Mouse (Mus musculus) intestine, postnatal 0 days (tissue): ENCODE data around the gene Fgf12. TPM values are rescaled to one million over a fixed set of nuclear protein-coding genes. Genes with fewer than 3 reads are reported as not detected.

Experiments
- ATAC-seq: fragments of 200-750 bp; cut with Nextera tagmentation; 2 replicates; pipeline ENCODE4 v1.8.0; 2017; ENCODE audit warnings: mild to moderate bottlenecking, moderate TSS enrichment, moderate library complexity
- H3K27ac ChIP-seq: fragments of 300-500 bp; sonication (generic); 2 replicates; pipeline ENCODE4 v1.5.1; 2014; ENCODE audit warnings: mild to moderate bottlenecking, low read depth, low read length, moderate library complexity
- H3K27me3 ChIP-seq: fragments of 300-500 bp; sonication (generic); replicated peaks from 2 replicates; pipeline ENCODE4 v1.6.1; 2014; ENCODE audit warnings: low read length, mixed read lengths; ENCODE audit not compliant: control insufficient read depth, insufficient read depth
- H3K36me3 ChIP-seq: fragments of 300-500 bp; sonication (generic); 2 replicates; pipeline ENCODE4 v1.6.1; 2014; ENCODE audit warnings: mild to moderate bottlenecking, moderate library complexity; ENCODE audit not compliant: control insufficient read depth, insufficient read depth
- H3K4me1 ChIP-seq: fragments of 300-500 bp; sonication (generic); replicated peaks from 2 replicates; pipeline ENCODE4 v1.6.1; 2014; ENCODE audit warnings: antibody characterized with exemption, low read length, mixed read lengths; ENCODE audit not compliant: control insufficient read depth, insufficient read depth
- H3K4me2 ChIP-seq: fragments of 300-500 bp; sonication (generic); replicated peaks from 2 replicates; pipeline ENCODE4 v1.6.1; 2014; ENCODE audit warnings: low read depth, mild to moderate bottlenecking, moderate library complexity
- H3K4me3 ChIP-seq: fragments of 300-500 bp; sonication (generic); 2 replicates; pipeline ENCODE4 v1.5.1; 2014; ENCODE audit warnings: low read depth, low read length
- H3K9ac ChIP-seq: fragments of 300-500 bp; sonication (generic); 2 replicates; pipeline ENCODE4 v1.6.1; 2014; ENCODE audit warnings: mild to moderate bottlenecking, low read depth, low read length
- H3K9me3 ChIP-seq: fragments of 300-500 bp; sonication (generic); 2 replicates; pipeline ENCODE4 v1.6.1; 2016; ENCODE audit warnings: mixed run types; ENCODE audit not compliant: control insufficient read depth
- CTCF ChIP-seq: sonication (generic); IDR thresholded peaks from 2 replicates; pipeline ENCODE4 v1.5.1; 2016; ENCODE audit warnings: low read depth, mild to moderate bottlenecking, control low read depth, antibody characterized with exemption, moderate library complexity
- WGBS: fragments of 180-500 bp; shearing (Covaris S2); extraction: QIAGEN DNeasy Blood & Tissue Kit; methylation state at CpG from one replicate; pipeline ENCODE4 v1.1.7; 2014; 5-methylcytosine and 5-hydroxymethylcytosine counted together
- polyA plus RNA-seq: library from polyadenylated mRNA; unstranded; fragments of >200 nt; fragmentation: Nextera tagmentation; extraction: Ambion mirVana; gene quantifications from 2 replicates; pipeline ENCODE4 v1.2.1, GENCODE M21; 2015

Gene Fgf12
- polyA plus RNA-seq, 1 experiment from 2014 or later, result 0.42 TPM

DNA sequence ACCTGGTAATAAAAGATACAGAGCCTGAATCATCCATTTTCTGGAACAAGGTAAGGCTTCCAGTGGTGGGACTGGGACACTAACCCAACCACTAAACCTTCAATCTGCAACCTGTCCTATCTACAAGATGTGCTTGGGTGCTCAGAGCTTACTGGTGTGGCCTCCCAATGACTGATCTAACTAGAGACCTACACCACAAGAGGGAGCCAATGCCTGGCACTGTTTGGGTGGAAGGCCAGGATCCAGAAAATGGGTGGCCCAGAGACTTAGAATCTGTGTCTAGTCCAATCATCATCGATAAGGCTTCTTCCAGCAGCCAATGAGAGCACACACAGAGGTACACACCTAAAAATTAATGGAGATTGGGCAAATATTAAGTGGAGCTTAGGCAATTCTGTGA, 414.9 kb downstream of the Fgf12 start:
- Histone ChIP-seq H3K36me3 (no peaks in the 10 kb centered on the region), H3K27ac (no peak overlapping the region), H3K9me3 (no peaks in the 10 kb centered on the region), H3K27me3 (no peaks in the 10 kb centered on the region), H3K4me1 (no peaks in the 10 kb centered on the region), H3K9ac (no peak overlapping the region), H3K4me3 (no peak overlapping the region), H3K4me2 (no peak overlapping the region)
- no peak for ATAC-seq
- WGBS, result 90% methylated on average over 1 of the region's 1 CpGs
- TF ChIP-seq CTCF, result peak; percentile 39

DNA sequence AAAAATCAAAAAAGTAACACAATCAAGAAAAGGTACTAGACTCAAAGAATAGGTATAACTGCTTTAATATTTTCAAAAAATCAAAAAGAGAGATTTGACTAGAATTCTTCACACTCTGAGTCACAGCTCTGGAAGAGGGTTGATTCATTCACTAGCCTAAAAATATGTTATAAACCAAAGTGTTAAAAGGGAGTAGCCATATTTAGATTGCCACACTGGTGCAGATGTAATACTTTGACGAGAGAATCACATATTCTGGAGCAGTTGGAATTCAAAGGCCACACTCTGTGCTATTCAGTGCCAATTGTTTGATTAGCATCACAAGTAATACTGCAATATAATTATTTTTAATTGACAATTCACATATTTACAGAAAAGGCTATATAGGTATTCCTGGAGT, 416.2 kb downstream of the Fgf12 start:
- Histone ChIP-seq H3K9me3 (no peaks in the 10 kb centered on the region), H3K36me3 (no peaks in the 10 kb centered on the region), H3K27me3 (no peaks in the 10 kb centered on the region), H3K4me1 (no peaks in the 10 kb centered on the region), H3K9ac (no peak overlapping the region), H3K4me2 (no peak overlapping the region), H3K4me3 (no peak overlapping the region), H3K27ac (no peak overlapping the region)
- no peak for TF ChIP-seq CTCF
- no peak for ATAC-seq
- WGBS, result 69% methylated on average over 1 of the region's 1 CpGs

DNA sequence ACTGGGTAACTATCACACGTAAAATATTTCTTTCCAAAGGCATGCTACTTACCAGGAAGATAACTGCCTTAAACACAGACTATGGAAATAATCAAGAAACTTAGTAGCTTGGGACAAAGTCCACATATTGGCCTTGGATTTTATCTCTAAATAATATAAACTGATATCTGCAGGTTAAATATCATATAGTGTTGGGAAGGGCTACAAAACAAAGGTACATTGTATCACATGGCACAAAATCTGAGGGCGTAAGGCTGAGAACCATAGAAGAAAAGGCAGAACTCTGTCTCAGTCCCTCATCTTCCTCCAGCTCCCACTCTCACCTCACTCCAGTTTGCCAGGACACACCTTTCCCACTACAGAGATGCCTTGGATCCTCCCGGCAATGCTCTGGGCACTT, 417.8 kb downstream of the Fgf12 start:
- peak; percentile 49; the same call in 1 of the 2 replicates for ATAC-seq
- Histone ChIP-seq H3K4me3 (no peak overlapping the region), H3K4me1 (no peaks in the 10 kb centered on the region), H3K27me3 (no peaks in the 10 kb centered on the region), H3K36me3 (no peaks in the 10 kb centered on the region), H3K9me3 (no peaks in the 10 kb centered on the region), H3K27ac (no peak overlapping the region), H3K9ac (no peak overlapping the region), H3K4me2 (no peak overlapping the region)
- TF ChIP-seq CTCF, result no peak
- WGBS, result 44% methylated on average over 3 of the region's 3 CpGs

DNA sequence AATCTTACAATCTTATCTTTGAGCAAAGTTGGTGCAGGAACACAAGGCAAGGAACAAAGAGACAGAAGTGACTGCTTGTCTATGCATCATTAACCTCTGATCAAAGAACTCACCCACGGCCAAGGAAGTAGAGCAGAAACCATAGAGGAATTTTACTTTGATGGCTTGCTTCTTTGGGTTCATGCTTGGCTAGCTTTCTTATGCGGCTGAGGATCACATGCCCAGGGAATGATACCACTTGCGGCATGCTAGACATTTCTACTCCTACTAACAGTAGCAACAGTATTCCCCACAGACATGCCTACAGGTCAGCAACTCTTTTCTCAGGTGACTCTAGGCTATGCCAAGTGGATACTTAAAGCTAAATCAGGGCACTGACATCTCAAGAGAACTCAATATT, 429.3 kb downstream of the Fgf12 start:
- no peak for TF ChIP-seq CTCF
- Histone ChIP-seq H3K4me3 (no peak overlapping the region), H3K27me3 (no peaks in the 10 kb centered on the region), H3K36me3 (no peaks in the 10 kb centered on the region), H3K4me2 (no peak overlapping the region), H3K9me3 (no peaks in the 10 kb centered on the region), H3K27ac (no peak overlapping the region), H3K4me1 (no peaks in the 10 kb centered on the region), H3K9ac (no peak overlapping the region)
- ATAC-seq, result no peak
- WGBS, result 82% methylated on average over 3 of the region's 3 CpGs

DNA sequence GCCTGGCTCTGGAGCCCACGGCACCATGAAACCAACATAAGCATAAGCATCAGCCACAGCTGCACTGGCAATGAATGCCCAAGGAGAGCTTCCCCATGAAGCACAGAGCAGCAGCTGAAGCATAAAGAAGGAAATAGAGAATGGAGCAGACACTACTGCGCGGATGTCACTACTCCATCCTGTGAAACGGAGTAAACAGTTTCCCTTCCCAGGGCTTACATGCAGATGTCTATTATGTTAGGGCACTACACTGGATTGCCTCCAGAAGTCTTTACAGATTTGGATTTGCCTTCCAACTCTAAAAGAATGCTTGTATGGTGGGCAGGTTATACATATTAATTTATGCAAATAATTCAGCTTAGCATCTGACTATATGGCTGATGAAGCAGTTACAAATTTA, 441.2 kb downstream of the Fgf12 start:
- H3K27me3 ChIP-seq, result no peaks in the 10 kb centered on the region
- no peaks in the 10 kb centered on the region for H3K9me3 ChIP-seq
- no peak overlapping the region for H3K27ac ChIP-seq
- H3K4me2 ChIP-seq, result no peak overlapping the region
- ATAC-seq, result no peak
- WGBS, result 87% methylated on average over 4 of the region's 4 CpGs
- no peaks in the 10 kb centered on the region for H3K4me1 ChIP-seq
- H3K4me3 ChIP-seq, result no peak overlapping the region
- H3K36me3 ChIP-seq, result no peaks in the 10 kb centered on the region
- TF ChIP-seq CTCF, result no peak
- no peak overlapping the region for H3K9ac ChIP-seq

DNA sequence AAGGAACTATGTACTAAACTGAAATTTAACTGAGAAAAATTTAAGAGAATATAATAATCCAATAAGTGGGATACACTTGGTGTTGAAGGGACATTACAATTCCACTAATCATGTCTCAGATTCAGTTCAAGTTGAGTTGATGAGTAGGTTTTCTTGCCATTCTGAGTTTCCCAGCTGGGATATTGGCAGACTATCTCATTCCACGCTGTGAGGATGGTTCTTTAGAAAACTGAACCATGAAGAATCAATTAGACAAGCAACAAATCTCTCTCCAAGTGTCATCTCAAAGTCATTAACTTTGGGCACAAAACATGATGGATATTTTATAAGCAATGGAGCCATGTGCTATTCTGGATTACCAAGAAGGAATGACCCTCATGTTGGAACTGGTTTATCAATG, 449.0 kb downstream of the Fgf12 start:
- Histone ChIP-seq H3K27me3 (no peaks in the 10 kb centered on the region), H3K9me3 (no peaks in the 10 kb centered on the region), H3K4me1 (no peaks in the 10 kb centered on the region), H3K27ac (no peak overlapping the region), H3K4me3 (no peak overlapping the region), H3K36me3 (no peaks in the 10 kb centered on the region), H3K4me2 (no peak overlapping the region), H3K9ac (no peak overlapping the region)
- ATAC-seq, result no peak
- WGBS, result 53% methylated on average over 1 of the region's 1 CpGs
- TF ChIP-seq CTCF, result no peak

DNA sequence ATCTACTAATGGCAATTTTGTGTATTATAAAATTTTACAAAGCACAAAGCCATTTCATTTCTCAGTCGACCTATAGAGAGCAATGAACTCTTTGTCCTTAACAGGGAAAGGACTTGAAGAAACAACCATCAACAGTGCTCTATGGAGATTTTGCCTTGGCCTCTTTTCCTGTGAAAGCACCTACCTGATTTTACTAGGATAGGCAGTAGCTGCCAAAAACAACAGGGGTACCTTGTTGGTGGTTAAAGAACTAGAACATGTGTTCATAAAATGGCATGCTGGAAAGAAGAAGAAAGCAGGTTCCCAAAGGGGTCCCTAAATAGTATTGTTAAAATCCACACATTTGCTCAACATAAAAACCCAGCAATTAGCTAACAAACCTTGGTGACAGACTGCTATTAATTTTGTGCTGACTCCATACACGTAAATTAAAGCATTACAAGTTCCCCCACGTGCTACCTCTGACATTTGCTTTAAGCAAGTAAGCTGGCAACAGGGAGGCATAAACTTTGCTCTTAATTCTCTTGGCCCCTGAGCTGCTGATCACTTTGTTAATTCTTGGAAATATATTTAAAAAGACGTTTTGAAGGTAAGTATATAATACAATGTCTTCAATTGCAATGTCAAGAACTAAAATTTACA, 463.1 kb downstream of the Fgf12 start:
- no peak overlapping the region for H3K9ac ChIP-seq
- H3K9me3 ChIP-seq, result no peaks in the 10 kb centered on the region
- no peak for TF ChIP-seq CTCF
- no peaks in the 10 kb centered on the region for H3K27me3 ChIP-seq
- H3K4me2 ChIP-seq, result no peak overlapping the region
- no peak for ATAC-seq
- no peak overlapping the region for H3K4me3 ChIP-seq
- no peaks in the 10 kb centered on the region for H3K4me1 ChIP-seq
- H3K36me3 ChIP-seq, result no peaks in the 10 kb centered on the region
- H3K27ac ChIP-seq, result no peak overlapping the region
- WGBS, result 57% methylated on average over 4 of the region's 4 CpGs
